Mouse (Mus musculus): Measurements from ENCODE around the gene Hist1h4h. TPM values are rescaled to one million over a fixed set of nuclear protein-coding genes. Genes with fewer than 3 reads are reported as not detected.

Gene Hist1h4h
- polyA plus RNA-seq, 1 experiment from 2014 or later: 1.5 TPM

DNA sequence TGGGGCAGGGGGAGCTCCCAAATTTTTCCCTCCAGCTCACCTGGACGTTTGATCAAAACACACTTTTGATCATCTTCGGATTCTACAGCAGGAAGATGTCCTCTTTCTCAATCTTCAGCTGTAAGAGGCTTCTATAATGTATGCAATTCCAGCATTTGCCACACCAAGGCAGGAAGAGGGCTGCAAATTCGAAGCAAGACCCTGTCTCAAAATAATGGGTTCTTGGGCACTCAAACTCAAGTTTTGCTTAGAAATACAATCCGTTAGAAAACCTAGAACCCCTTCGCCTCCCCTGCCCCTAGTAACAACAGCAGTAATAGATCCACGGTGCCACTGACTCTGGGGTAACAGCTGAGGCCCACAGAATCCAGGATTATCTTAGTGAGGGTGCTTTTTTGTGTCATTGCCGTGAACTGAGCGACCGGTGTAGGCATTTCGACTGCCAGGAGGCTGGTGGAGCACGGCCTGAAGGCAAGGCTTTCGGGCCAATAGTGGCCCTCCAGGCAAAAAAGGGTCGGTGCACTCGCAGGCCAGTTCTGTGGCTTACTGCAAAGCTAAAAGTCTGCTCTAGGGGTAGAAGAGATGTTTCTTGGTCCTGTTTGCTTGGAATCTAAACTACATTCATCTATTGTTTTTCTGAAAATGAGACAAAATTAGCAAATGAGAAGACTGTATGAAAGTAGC lies 25.0 kb upstream of the Hist1h4h start:
- 5% methylated on average over 14 of the region's 14 CpGs for WGBS
- H3K4me3 ChIP-seq (ENCODE audit: low read depth, low read length): no peak overlapping the region

DNA sequence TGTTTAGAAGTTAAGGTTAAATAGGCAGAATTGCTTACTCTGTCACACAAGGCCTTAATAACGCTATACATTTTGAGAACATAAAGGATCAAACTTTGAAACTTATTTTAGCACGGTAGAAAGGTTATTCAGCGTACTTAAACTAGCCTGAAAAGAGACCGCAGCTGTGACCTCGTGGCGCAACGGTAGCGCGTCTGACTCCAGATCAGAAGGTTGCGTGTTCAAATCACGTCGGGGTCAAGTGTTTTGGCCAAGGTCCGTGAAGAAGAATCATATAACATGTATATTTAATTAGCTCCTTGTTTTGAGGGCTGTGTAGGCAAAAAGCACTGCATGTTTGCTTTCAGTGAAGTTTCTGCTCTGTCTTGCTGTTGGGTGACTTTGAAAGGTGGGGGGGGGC lies 24.5 kb upstream of the Hist1h4h start:
- no peak overlapping the region for H3K4me3 ChIP-seq (ENCODE audit: low read depth, low read length)
- WGBS: 8% methylated on average over 13 of the region's 13 CpGs

More for the DNA sequence above, 25.0 kb upstream of the Hist1h4h start:
- Histone ChIP-seq H3K27me3 (ENCODE audit: control insufficient read depth, insufficient read depth, low read depth, low read length) (no peaks in the 10 kb centered on the region), H3K9me3 (replicated peaks; ENCODE audit: control insufficient read depth, low read length, poor library complexity, severe bottlenecking) (no peaks in the 10 kb centered on the region), H3K36me3 (ENCODE audit: control insufficient read depth, insufficient read depth, low read length) (no peaks in the 10 kb centered on the region), H3K4me1 (ENCODE audit: control insufficient read depth, insufficient read depth, low read length) (peaks cover 2% of the 10 kb centered on the region; the same call in 1 of the 2 replicates), H3K27ac (ENCODE audit: low read length) (no peak overlapping the region), H3K9ac (ENCODE audit: low read depth, low read length) (no peak overlapping the region), H3K4me2 (ENCODE audit: low read length) (peak overlapping the region; percentile 33)
- ATAC-seq: no peak

DNA sequence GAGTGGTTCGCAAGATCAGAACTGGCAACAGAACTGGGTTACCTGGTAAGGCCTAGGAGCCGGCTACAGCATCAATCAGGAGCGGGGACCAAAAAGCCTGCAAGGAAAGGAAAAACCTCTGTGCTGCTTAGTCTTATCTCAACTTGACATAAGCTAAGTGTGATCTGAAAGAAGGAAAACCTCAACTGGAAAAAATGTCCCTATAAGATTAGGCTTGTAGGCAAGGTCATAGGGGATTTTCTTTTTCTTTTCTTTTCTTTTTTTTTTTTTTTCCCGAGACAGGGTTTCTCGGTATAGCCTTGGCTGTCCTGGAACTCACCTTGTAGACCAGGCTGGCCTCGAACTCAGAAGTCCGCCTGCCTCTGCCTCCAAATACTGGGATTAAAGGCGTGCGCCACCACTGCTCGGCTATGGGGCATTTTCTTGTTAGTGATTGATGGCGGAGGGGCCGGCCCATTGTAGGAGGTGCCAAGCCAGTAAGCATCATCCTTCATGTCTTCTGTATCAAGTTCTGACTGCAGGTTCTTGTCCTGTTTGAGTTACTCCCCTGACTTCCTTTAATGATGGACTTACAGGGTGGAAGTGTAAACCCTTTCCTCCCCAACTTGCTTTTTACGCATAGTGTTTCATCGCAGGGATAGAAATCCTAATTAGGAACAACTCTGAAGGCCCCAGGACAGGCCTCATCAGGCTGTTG lies 23.9 kb upstream of the Hist1h4h start:
- Histone ChIP-seq H3K27me3 (ENCODE audit: control insufficient read depth, insufficient read depth, low read depth, low read length) (no peaks in the 10 kb centered on the region), H3K9ac (ENCODE audit: low read depth, low read length) (no peak overlapping the region), H3K4me1 (ENCODE audit: control insufficient read depth, insufficient read depth, low read length) (peaks cover 2% of the 10 kb centered on the region; the same call in 1 of the 2 replicates), H3K9me3 (replicated peaks; ENCODE audit: control insufficient read depth, low read length, poor library complexity, severe bottlenecking) (no peaks in the 10 kb centered on the region), H3K4me3 (ENCODE audit: low read depth, low read length) (no peak overlapping the region), H3K27ac (ENCODE audit: low read length) (no peak overlapping the region), H3K4me2 (ENCODE audit: low read length) (no peak overlapping the region), H3K36me3 (ENCODE audit: control insufficient read depth, insufficient read depth, low read length) (no peaks in the 10 kb centered on the region)
- ATAC-seq: no peak
- WGBS: 23% methylated on average over 14 of the region's 14 CpGs

More for the DNA sequence above, 24.5 kb upstream of the Hist1h4h start:
- Histone ChIP-seq H3K27me3 (ENCODE audit: control insufficient read depth, insufficient read depth, low read depth, low read length) (no peaks in the 10 kb centered on the region), H3K9me3 (replicated peaks; ENCODE audit: control insufficient read depth, low read length, poor library complexity, severe bottlenecking) (no peaks in the 10 kb centered on the region), H3K9ac (ENCODE audit: low read depth, low read length) (no peak overlapping the region), H3K27ac (ENCODE audit: low read length) (no peak overlapping the region), H3K4me2 (ENCODE audit: low read length) (peak overlapping the region; percentile 16; the same call in 1 of the 2 replicates), H3K4me1 (ENCODE audit: control insufficient read depth, insufficient read depth, low read length) (peaks cover 2% of the 10 kb centered on the region; the same call in 1 of the 2 replicates), H3K36me3 (ENCODE audit: control insufficient read depth, insufficient read depth, low read length) (no peaks in the 10 kb centered on the region)
- ATAC-seq: no peak

DNA sequence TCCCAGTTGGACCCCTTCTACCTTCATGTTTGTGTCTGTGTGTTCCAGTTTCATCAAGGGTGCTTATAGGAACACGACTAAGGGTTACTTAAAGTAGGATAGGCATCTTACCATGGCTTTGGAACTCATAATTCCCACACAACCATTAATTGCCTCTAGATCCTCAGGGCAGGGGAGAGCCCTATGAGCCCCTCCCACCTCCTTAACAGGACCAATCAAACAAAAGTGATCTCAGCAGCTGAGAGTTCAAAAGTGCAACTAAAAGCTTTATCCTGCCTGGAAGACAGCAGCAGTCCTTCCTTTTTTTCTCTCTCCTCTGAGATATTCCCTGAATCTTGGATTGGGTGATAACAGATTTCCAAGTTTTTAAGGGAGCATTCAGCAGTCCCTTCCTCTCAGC lies 20.7 kb upstream of the Hist1h4h start:
- H3K27ac ChIP-seq (ENCODE audit: low read length): no peak overlapping the region
- WGBS: 48% methylated on average over 1 of the region's 1 CpGs
- H3K4me3 ChIP-seq (ENCODE audit: low read depth, low read length): no peak overlapping the region

DNA sequence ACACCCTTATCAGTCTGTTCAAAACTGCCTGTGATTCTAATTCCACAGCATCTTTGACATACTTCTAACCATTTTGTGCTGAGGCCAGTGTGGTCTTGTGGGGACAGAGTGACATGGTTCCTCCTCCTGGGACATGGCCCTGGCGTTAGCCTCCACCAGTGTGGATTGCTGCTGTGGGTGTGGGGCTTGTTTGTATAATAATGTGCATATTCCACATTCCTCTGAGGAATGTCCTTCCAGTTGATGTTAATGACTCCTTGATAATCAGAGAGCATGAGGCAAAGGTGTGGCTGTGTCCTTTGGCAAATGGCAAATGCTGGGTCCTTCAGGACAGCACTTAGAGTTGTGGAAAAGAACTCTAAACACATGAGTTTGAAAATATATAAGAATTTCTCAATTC lies 17.3 kb upstream of the Hist1h4h start:
- peaks cover 2% of the 10 kb centered on the region; the same call in 1 of the 2 replicates for H3K4me1 ChIP-seq (ENCODE audit: control insufficient read depth, insufficient read depth, low read length)
- no peak for ATAC-seq
- H3K9me3 ChIP-seq (replicated peaks; ENCODE audit: control insufficient read depth, low read length, poor library complexity, severe bottlenecking): no peaks in the 10 kb centered on the region
- no peaks in the 10 kb centered on the region for H3K27me3 ChIP-seq (ENCODE audit: control insufficient read depth, insufficient read depth, low read depth, low read length)
- H3K36me3 ChIP-seq (ENCODE audit: control insufficient read depth, insufficient read depth, low read length): no peaks in the 10 kb centered on the region
- 88% methylated on average over 1 of the region's 1 CpGs for WGBS
- no peak overlapping the region for H3K27ac ChIP-seq (ENCODE audit: low read length)
- no peak overlapping the region for H3K9ac ChIP-seq (ENCODE audit: low read depth, low read length)
- no peak overlapping the region for H3K4me2 ChIP-seq (ENCODE audit: low read length)
- H3K4me3 ChIP-seq (ENCODE audit: low read depth, low read length): no peak overlapping the region

More for the DNA sequence above, 20.7 kb upstream of the Hist1h4h start:
- H3K9ac ChIP-seq (ENCODE audit: low read depth, low read length): no peak overlapping the region
- no peaks in the 10 kb centered on the region for H3K36me3 ChIP-seq (ENCODE audit: control insufficient read depth, insufficient read depth, low read length)
- ATAC-seq: no peak
- no peaks in the 10 kb centered on the region for H3K27me3 ChIP-seq (ENCODE audit: control insufficient read depth, insufficient read depth, low read depth, low read length)
- no peak overlapping the region for H3K4me2 ChIP-seq (ENCODE audit: low read length)
- no peaks in the 10 kb centered on the region for H3K9me3 ChIP-seq (replicated peaks; ENCODE audit: control insufficient read depth, low read length, poor library complexity, severe bottlenecking)
- H3K4me1 ChIP-seq (ENCODE audit: control insufficient read depth, insufficient read depth, low read length): peaks cover 2% of the 10 kb centered on the region; the same call in 1 of the 2 replicates

DNA sequence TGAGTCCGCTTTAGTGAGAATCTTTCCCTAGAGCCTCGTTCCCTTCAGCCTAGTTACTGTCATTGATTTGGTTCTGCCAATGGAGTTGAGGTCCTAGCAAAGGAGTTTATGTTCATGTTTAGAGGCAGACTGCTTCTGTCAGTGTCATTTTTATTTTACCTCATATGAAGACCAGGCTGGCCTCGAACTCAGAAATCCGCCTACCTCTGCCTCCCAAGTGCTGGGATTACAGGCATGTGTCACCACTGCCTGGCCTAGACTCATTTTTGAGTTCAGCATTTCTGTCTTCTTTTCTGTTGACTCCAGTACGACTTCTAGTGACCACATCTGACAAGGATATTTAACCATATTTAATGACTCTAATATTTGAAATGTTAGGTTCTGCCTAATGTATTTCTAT lies 15.6 kb upstream of the Hist1h4h start:
- H3K9me3 ChIP-seq (replicated peaks; ENCODE audit: control insufficient read depth, low read length, poor library complexity, severe bottlenecking): no peaks in the 10 kb centered on the region
- H3K4me2 ChIP-seq (ENCODE audit: low read length): no peak overlapping the region
- ATAC-seq: no peak
- H3K36me3 ChIP-seq (ENCODE audit: control insufficient read depth, insufficient read depth, low read length): no peaks in the 10 kb centered on the region
- H3K27ac ChIP-seq (ENCODE audit: low read length): no peak overlapping the region
- H3K4me1 ChIP-seq (ENCODE audit: control insufficient read depth, insufficient read depth, low read length): peaks cover 7% of the 10 kb centered on the region; the same call in 1 of the 2 replicates
- H3K9ac ChIP-seq (ENCODE audit: low read depth, low read length): no peak overlapping the region
- H3K27me3 ChIP-seq (ENCODE audit: control insufficient read depth, insufficient read depth, low read depth, low read length): no peaks in the 10 kb centered on the region
- H3K4me3 ChIP-seq (ENCODE audit: low read depth, low read length): no peak overlapping the region
- 80% methylated on average over 5 of the region's 5 CpGs for WGBS

DNA sequence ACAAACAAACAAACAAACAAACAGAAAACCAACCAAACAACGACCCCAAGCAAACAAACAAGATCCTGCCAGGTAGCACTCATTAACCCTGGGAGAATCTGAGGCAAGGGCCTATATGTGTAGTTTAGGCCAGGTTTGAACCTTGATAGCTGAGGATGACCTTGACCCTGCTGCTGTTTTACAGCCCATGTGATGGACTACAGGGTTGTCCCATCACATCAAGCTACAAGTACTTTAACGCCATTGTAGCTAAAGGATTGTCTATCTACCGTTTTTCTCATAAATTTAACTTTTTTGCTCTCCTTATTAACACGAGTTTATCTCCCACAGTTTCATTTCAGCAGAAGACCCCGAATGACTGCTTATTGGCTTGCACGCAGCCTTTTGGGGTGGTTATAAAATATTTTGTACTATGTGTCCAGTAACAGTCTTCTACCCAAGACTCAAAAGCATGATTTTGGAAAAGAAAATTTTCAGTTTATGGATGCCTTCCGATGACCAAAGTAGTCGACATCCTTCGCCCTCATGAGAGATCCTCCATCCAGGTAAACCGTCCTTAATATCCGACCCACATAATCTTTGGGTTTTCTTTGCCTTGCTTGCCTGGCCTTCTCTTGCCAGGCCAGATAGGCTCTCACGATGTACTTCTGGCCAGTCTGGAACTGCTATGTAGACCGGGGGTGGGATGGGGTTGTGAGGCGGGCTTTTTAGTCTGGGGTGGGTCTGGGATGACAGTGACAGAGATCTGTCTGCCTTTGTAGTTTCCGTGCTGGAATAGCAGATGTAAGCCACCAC lies 14.8 kb upstream of the Hist1h4h start:
- Histone ChIP-seq H3K4me2 (ENCODE audit: low read length) (peak overlapping the region; percentile 67), H3K27me3 (ENCODE audit: control insufficient read depth, insufficient read depth, low read depth, low read length) (no peaks in the 10 kb centered on the region), H3K27ac (ENCODE audit: low read length) (no peak overlapping the region), H3K4me3 (ENCODE audit: low read depth, low read length) (peak overlapping the region; percentile 51), H3K4me1 (ENCODE audit: control insufficient read depth, insufficient read depth, low read length) (peaks cover 7% of the 10 kb centered on the region; the same call in 1 of the 2 replicates), H3K36me3 (ENCODE audit: control insufficient read depth, insufficient read depth, low read length) (no peaks in the 10 kb centered on the region), H3K9me3 (replicated peaks; ENCODE audit: control insufficient read depth, low read length, poor library complexity, severe bottlenecking) (no peaks in the 10 kb centered on the region), H3K9ac (ENCODE audit: low read depth, low read length) (peak overlapping the region; percentile 51; the same call in 1 of the 2 replicates)
- 56% methylated on average over 15 of the region's 15 CpGs for WGBS
- ATAC-seq: no peak

DNA sequence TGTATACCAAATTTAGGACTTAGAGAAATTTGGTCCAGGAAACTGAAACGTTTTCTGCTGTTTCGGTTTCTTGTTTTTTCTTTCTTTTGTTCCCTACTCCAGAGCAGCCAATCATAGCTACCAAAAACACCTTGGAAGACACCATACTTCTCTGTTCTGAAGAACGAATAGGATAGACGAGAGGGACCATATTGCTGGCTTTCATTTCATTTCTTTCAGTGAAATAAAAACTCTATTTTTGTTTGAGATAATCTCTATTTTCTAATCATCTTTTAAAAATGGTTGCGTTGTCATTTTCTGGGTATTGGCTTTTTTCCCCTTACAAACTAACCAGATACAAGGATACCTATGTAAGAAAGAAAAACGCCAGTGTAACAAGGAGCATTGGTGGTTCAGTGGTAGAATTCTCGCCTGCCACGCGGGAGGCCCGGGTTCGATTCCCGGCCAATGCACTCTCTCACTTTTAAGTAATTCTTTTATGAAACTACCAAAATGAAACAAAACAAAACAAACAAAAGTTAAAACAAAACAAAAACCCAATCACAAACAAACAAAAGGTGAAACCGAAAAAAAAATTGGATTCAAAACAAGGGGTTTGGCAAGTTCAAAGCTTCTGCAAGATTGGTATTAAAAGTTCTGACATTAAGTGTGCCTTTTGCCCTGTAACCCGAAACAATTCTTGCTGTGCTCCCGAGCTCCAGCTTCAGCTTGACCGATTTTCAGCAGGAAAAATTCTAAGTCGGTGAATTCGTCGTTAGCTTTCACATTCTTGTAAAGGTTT lies 13.8 kb upstream of the Hist1h4h start:
- H3K9ac ChIP-seq (ENCODE audit: low read depth, low read length): 0 out of 2 replicates have a peak overlapping the region, but pooled peaks have one; percentile 48
- peak; percentile 74 for ATAC-seq
- H3K27ac ChIP-seq (ENCODE audit: low read length): peak overlapping the region; percentile 42; the same call in 1 of the 2 replicates

More for the DNA sequence above, 13.8 kb upstream of the Hist1h4h start:
- no peaks in the 10 kb centered on the region for H3K36me3 ChIP-seq (ENCODE audit: control insufficient read depth, insufficient read depth, low read length)
- H3K4me2 ChIP-seq (ENCODE audit: low read length): peak overlapping the region; percentile 85
- under 1% methylated on average over 19 of the region's 19 CpGs for WGBS
- peaks cover 9% of the 10 kb centered on the region; the same call in 1 of the 2 replicates for H3K4me1 ChIP-seq (ENCODE audit: control insufficient read depth, insufficient read depth, low read length)
- no peaks in the 10 kb centered on the region for H3K9me3 ChIP-seq (replicated peaks; ENCODE audit: control insufficient read depth, low read length, poor library complexity, severe bottlenecking)
- no peaks in the 10 kb centered on the region for H3K27me3 ChIP-seq (ENCODE audit: control insufficient read depth, insufficient read depth, low read depth, low read length)
- peak overlapping the region; percentile 51 for H3K4me3 ChIP-seq (ENCODE audit: low read depth, low read length)
